Mouse (Mus musculus): ENCODE results near the gene Tmx1. TPM values are rescaled to one million over a fixed set of nuclear protein-coding genes. Genes with fewer than 3 reads are reported as not detected.

Tmx1 gene
- polyA plus RNA-seq, 1 experiment = 4.8 TPM

- TF ChIP-seq TAL1 (IDR thresholded peaks at IDR 0.05; ENCODE audit: low read length) (no peak), GATA1 (IDR thresholded peaks at IDR 0.05; ENCODE audit: low read length) (no peak)
- H3K4me1 ChIP-seq (ENCODE audit: control insufficient read depth) = peaks cover 40% of the 10 kb centered on the region
- H3K4me3 ChIP-seq (replicated peaks) = no peak overlapping the region
- H3K9me3 ChIP-seq (ENCODE audit: control insufficient read depth, low read length) = no peaks in the 10 kb centered on the region
- no peaks in the 10 kb centered on the region for H3K36me3 ChIP-seq (ENCODE audit: control insufficient read depth)
- peaks cover 14% of the 10 kb centered on the region for H3K27me3 ChIP-seq (ENCODE audit: control insufficient read depth)
These were observed 22.5 kb upstream of the Tmx1 start for GRCm38 (mm10) chr12:70430307-70430950.

- Histone ChIP-seq H3K4me1 (ENCODE audit: control insufficient read depth) (peaks cover 37% of the 10 kb centered on the region), H3K4me3 (replicated peaks) (no peak overlapping the region), H3K27me3 (ENCODE audit: control insufficient read depth) (peaks cover 15% of the 10 kb centered on the region), H3K9me3 (ENCODE audit: control insufficient read depth, low read length) (no peaks in the 10 kb centered on the region), H3K36me3 (ENCODE audit: control insufficient read depth) (no peaks in the 10 kb centered on the region)
- TF ChIP-seq TAL1 (IDR thresholded peaks at IDR 0.05; ENCODE audit: low read length) (no peak), GATA1 (IDR thresholded peaks at IDR 0.05; ENCODE audit: low read length) (no peak)
These were observed 21.5 kb upstream of the Tmx1 start for GRCm38 (mm10) chr12:70431428-70431827.

- TF ChIP-seq GATA1 (IDR thresholded peaks at IDR 0.05; ENCODE audit: low read length) (no peak), TAL1 (IDR thresholded peaks at IDR 0.05; ENCODE audit: low read length) (no peak)
- no peaks in the 10 kb centered on the region for H3K9me3 ChIP-seq (ENCODE audit: control insufficient read depth, low read length)
- peaks cover 53% of the 10 kb centered on the region for H3K4me1 ChIP-seq (ENCODE audit: control insufficient read depth)
- H3K27me3 ChIP-seq (ENCODE audit: control insufficient read depth) = no peaks in the 10 kb centered on the region
- H3K4me3 ChIP-seq (replicated peaks) = no peak overlapping the region
- H3K36me3 ChIP-seq (ENCODE audit: control insufficient read depth) = peaks cover 11% of the 10 kb centered on the region
These were observed 2.9 kb upstream of the Tmx1 start for GRCm38 (mm10) chr12:70449961-70450360.

- Histone ChIP-seq H3K4me3 (replicated peaks) (peak overlapping the region; percentile 78), H3K27me3 (ENCODE audit: control insufficient read depth) (no peaks in the 10 kb centered on the region), H3K36me3 (ENCODE audit: control insufficient read depth) (peaks cover 27% of the 10 kb centered on the region), H3K4me1 (ENCODE audit: control insufficient read depth) (peaks cover 62% of the 10 kb centered on the region), H3K9me3 (ENCODE audit: control insufficient read depth, low read length) (no peaks in the 10 kb centered on the region)
- TF ChIP-seq GATA1 (IDR thresholded peaks at IDR 0.05; ENCODE audit: low read length) = no peak
- TF ChIP-seq TAL1 (IDR thresholded peaks at IDR 0.05; ENCODE audit: low read length) = no peak
These were observed 1.4 kb upstream of the Tmx1 start for GRCm38 (mm10) chr12:70451533-70451932.

GRCm38 (mm10) chr12:70452143-70452542 is 752 bp upstream of the Tmx1 start:
- peak overlapping the region; percentile 78 for H3K4me3 ChIP-seq (replicated peaks)
- no peaks in the 10 kb centered on the region for H3K9me3 ChIP-seq (ENCODE audit: control insufficient read depth, low read length)
- H3K27me3 ChIP-seq (ENCODE audit: control insufficient read depth) = no peaks in the 10 kb centered on the region
- peaks cover 33% of the 10 kb centered on the region for H3K36me3 ChIP-seq (ENCODE audit: control insufficient read depth)
- TF ChIP-seq GATA1 (IDR thresholded peaks at IDR 0.05; ENCODE audit: low read length) = peak; percentile 87
- peak; percentile 93 for TF ChIP-seq TAL1 (IDR thresholded peaks at IDR 0.05; ENCODE audit: low read length)
- peaks cover 62% of the 10 kb centered on the region for H3K4me1 ChIP-seq (ENCODE audit: control insufficient read depth)

- TF ChIP-seq TAL1 (IDR thresholded peaks at IDR 0.05; ENCODE audit: low read length) (no peak), GATA1 (IDR thresholded peaks at IDR 0.05; ENCODE audit: low read length) (no peak)
- peaks cover 53% of the 10 kb centered on the region for H3K4me1 ChIP-seq (ENCODE audit: control insufficient read depth)
- H3K36me3 ChIP-seq (ENCODE audit: control insufficient read depth) = peaks cover 64% of the 10 kb centered on the region
- peak overlapping the region; percentile 78 for H3K4me3 ChIP-seq (replicated peaks)
- H3K27me3 ChIP-seq (ENCODE audit: control insufficient read depth) = no peaks in the 10 kb centered on the region
- no peaks in the 10 kb centered on the region for H3K9me3 ChIP-seq (ENCODE audit: control insufficient read depth, low read length)
These were observed 2.3 kb downstream of the Tmx1 start for GRCm38 (mm10) chr12:70455226-70455625.

- Histone ChIP-seq H3K4me3 (replicated peaks) (no peak overlapping the region), H3K9me3 (ENCODE audit: control insufficient read depth, low read length) (no peaks in the 10 kb centered on the region), H3K36me3 (ENCODE audit: control insufficient read depth) (peaks cover 96% of the 10 kb centered on the region), H3K27me3 (ENCODE audit: control insufficient read depth) (no peaks in the 10 kb centered on the region), H3K4me1 (ENCODE audit: control insufficient read depth) (peaks cover 22% of the 10 kb centered on the region)
- no peak for TF ChIP-seq GATA1 (IDR thresholded peaks at IDR 0.05; ENCODE audit: low read length)
- no peak for TF ChIP-seq TAL1 (IDR thresholded peaks at IDR 0.05; ENCODE audit: low read length)
These were observed 6.7 kb downstream of the Tmx1 start for GRCm38 (mm10) chr12:70459546-70459945.

- peaks cover 7% of the 10 kb centered on the region for H3K4me1 ChIP-seq (ENCODE audit: control insufficient read depth)
- no peak overlapping the region for H3K4me3 ChIP-seq (replicated peaks)
- H3K9me3 ChIP-seq (ENCODE audit: control insufficient read depth, low read length) = no peaks in the 10 kb centered on the region
- H3K27me3 ChIP-seq (ENCODE audit: control insufficient read depth) = no peaks in the 10 kb centered on the region
- H3K36me3 ChIP-seq (ENCODE audit: control insufficient read depth) = peaks cover 96% of the 10 kb centered on the region
- TF ChIP-seq TAL1 (IDR thresholded peaks at IDR 0.05; ENCODE audit: low read length) (no peak), GATA1 (IDR thresholded peaks at IDR 0.05; ENCODE audit: low read length) (no peak)
These were observed 11.1 kb downstream of the Tmx1 start for GRCm38 (mm10) chr12:70464016-70464415.

GRCm38 (mm10) chr12:70475336-70475735 is 22.4 kb downstream of the Tmx1 start:
- TF ChIP-seq TAL1 (IDR thresholded peaks at IDR 0.05; ENCODE audit: low read length) (no peak), GATA1 (IDR thresholded peaks at IDR 0.05; ENCODE audit: low read length) (no peak)
- peaks cover 6% of the 10 kb centered on the region for H3K4me1 ChIP-seq (ENCODE audit: control insufficient read depth)
- H3K27me3 ChIP-seq (ENCODE audit: control insufficient read depth) = no peaks in the 10 kb centered on the region; the same call in 1 of the 2 replicates
- no peak overlapping the region for H3K4me3 ChIP-seq (replicated peaks)
- no peaks in the 10 kb centered on the region for H3K36me3 ChIP-seq (ENCODE audit: control insufficient read depth)
- H3K9me3 ChIP-seq (ENCODE audit: control insufficient read depth, low read length) = no peaks in the 10 kb centered on the region

All from erythroblast, embryonic 14.5 days (primary cell).